Mouse (Mus musculus): ENCODE data around the gene Tbca.

GRCm38 (mm10) chr13:94745176-94745575 lies 43.5 kb upstream of the Tbca start:
- no peak for TF ChIP-seq CTCF (IDR thresholded peaks at IDR 0.05; ENCODE audit: low read depth, low read length)
- no peak for TF ChIP-seq GATA1 (IDR thresholded peaks at IDR 0.05; ENCODE audit: borderline replicate concordance, low read length)
- TF ChIP-seq POLR2AphosphoS5 (IDR thresholded peaks at IDR 0.05; ENCODE audit: insufficient replicate concordance, low read depth, low read length) = no peak
- no peak for TF ChIP-seq TAL1 (conservative IDR thresholded peaks at IDR 0.05; ENCODE audit: low read depth, low read length)

Measured in G1E (cell line).